Mouse (Mus musculus) CH12.LX (cell line): ENCODE measurements at regions not wholly inside any gene's neighbourhood (a gene's known extent, or its start where the extent isn't known, plus 50 kb on each side); places are given as distances from the start of the nearest gene placed in this dataset.

Experiments
- DNase-seq: peaks from one replicate; pipeline ENCODE4 v3.0.0-alpha.2; 2013; ENCODE audit errors: extremely low read depth
- H3K27ac ChIP-seq: 2 replicates; pipeline ENCODE4 v1.5.1; 2012; ENCODE audit warnings: low read depth, mild to moderate bottlenecking, control low read depth, moderate library complexity; ENCODE audit not compliant: insufficient read depth
- H3K27me3 ChIP-seq: replicated peaks from 2 replicates; pipeline ENCODE3; 2012; ENCODE audit warnings: inconsistent platforms
- H3K36me3 ChIP-seq, 2 experiments: replicated peaks in 1 of 2; 2 replicates each; pipeline versions ENCODE3 to v1.6.1; 2012; ENCODE audit warnings: inconsistent platforms in 1 of 2, low read length in 1 of 2, mild to moderate bottlenecking in 1 of 2, mixed read lengths in 1 of 2, moderate library complexity in 1 of 2; ENCODE audit not compliant: control insufficient read depth in 1 of 2, insufficient read depth in 1 of 2
- H3K4me1 ChIP-seq, 2 experiments: 2 replicates each; pipeline ENCODE4 v1.6.1; 2012; ENCODE audit warnings: inconsistent platforms in 1 of 2, moderate library complexity in 1 of 2; ENCODE audit not compliant: insufficient read depth in 2 of 2, control insufficient read depth in 1 of 2
- H3K4me2 ChIP-seq: 2 replicates; pipeline ENCODE4 v1.6.1; 2012; ENCODE audit warnings: low read depth, mild to moderate bottlenecking, control low read depth; ENCODE audit not compliant: poor library complexity, insufficient read depth, severe bottlenecking
- H3K4me3 ChIP-seq, 3 experiments: fragments of 150-350 bp in 1 of 3; sonication (generic) in 1 of 3; replicated peaks in 1 of 3; 2 replicates each; pipeline versions ENCODE3 to v1.5.1; 2011 to 2012; ENCODE audit warnings: low read depth in 2 of 3, low read length in 2 of 3, mild to moderate bottlenecking in 2 of 3, moderate library complexity in 2 of 3, control low read depth in 1 of 3, improper control_type of control experiment in 1 of 3, inconsistent platforms in 1 of 3, mixed read lengths in 1 of 3; ENCODE audit not compliant: poor library complexity in 1 of 3
- H3K79me2 ChIP-seq: replicated peaks from 2 replicates; pipeline ENCODE4 v1.6.1; 2012; ENCODE audit warnings: mild to moderate bottlenecking, moderate library complexity; ENCODE audit not compliant: control insufficient read depth, poor library complexity, insufficient read depth, severe bottlenecking; ENCODE audit errors: extremely low read depth
- H3K9ac ChIP-seq: 2 replicates; pipeline ENCODE4 v1.6.1; 2012; ENCODE audit warnings: low read depth, mild to moderate bottlenecking, control low read depth, moderate library complexity; ENCODE audit not compliant: insufficient read depth
- H3K9me3 ChIP-seq: replicated peaks from 2 replicates; pipeline ENCODE3; 2012; ENCODE audit warnings: low read length, inconsistent platforms, mixed read lengths
- CHD2 ChIP-seq: IDR thresholded peaks from 2 replicates; pipeline ENCODE4 v1.6.1; 2011; ENCODE audit warnings: low read length, improper control_type of control experiment
- EP300 ChIP-seq: IDR thresholded peaks from 2 replicates; pipeline ENCODE4 v1.6.1; 2011; ENCODE audit warnings: low read length, improper control_type of control experiment
- ETS1 ChIP-seq: conservative IDR thresholded peaks from 2 replicates; pipeline ENCODE4 v1.6.1; 2012; ENCODE audit warnings: low read depth, mild to moderate bottlenecking, inconsistent platforms, low read length, improper control_type of control experiment, moderate library complexity
- HCFC1 ChIP-seq: IDR thresholded peaks from 2 replicates; pipeline ENCODE4 v1.6.1; 2012; ENCODE audit warnings: low read depth, mild to moderate bottlenecking, inconsistent platforms, low read length, improper control_type of control experiment
- JUN ChIP-seq: IDR thresholded peaks from 2 replicates; pipeline ENCODE4 v1.6.1; 2011; ENCODE audit warnings: low read depth, mild to moderate bottlenecking, low read length, improper control_type of control experiment, moderate library complexity; ENCODE audit not compliant: insufficient read depth
- JUND ChIP-seq: conservative IDR thresholded peaks from 2 replicates; pipeline ENCODE4 v1.6.1; 2011; ENCODE audit warnings: low read depth, low read length, improper control_type of control experiment
- KAT2A ChIP-seq: IDR thresholded peaks from 2 replicates; pipeline ENCODE4 v1.6.1; 2012; ENCODE audit warnings: low read length, improper control_type of control experiment, inconsistent platforms; ENCODE audit not compliant: insufficient replicate concordance
- MYC ChIP-seq: IDR thresholded peaks from 2 replicates; pipeline ENCODE4 v1.6.1; 2011; ENCODE audit warnings: low read depth, mild to moderate bottlenecking, improper control_type of control experiment, low read length
- POLR2AphosphoS2 ChIP-seq: IDR thresholded peaks from 2 replicates; pipeline ENCODE4 v1.6.1; 2011; ENCODE audit warnings: low read depth, low read length, improper control_type of control experiment
- RAD21 ChIP-seq: IDR thresholded peaks from 2 replicates; pipeline ENCODE4 v1.6.1; 2011; ENCODE audit warnings: low read depth, mild to moderate bottlenecking, low read length, improper control_type of control experiment, moderate library complexity
- RCOR1 ChIP-seq: conservative IDR thresholded peaks from 2 replicates; pipeline ENCODE4 v1.6.1; 2012; ENCODE audit warnings: low read depth, mild to moderate bottlenecking, inconsistent platforms, low read length, improper control_type of control experiment
- SMC3 ChIP-seq: IDR thresholded peaks from 2 replicates; pipeline ENCODE4 v1.6.1; 2011; ENCODE audit warnings: low read depth, low read length, improper control_type of control experiment
- TCF12 ChIP-seq: IDR thresholded peaks from 2 replicates; pipeline ENCODE4 v1.6.1; 2014; ENCODE audit warnings: low read depth, mild to moderate bottlenecking, inconsistent platforms, low read length, improper control_type of control experiment
- USF2 ChIP-seq: conservative IDR thresholded peaks from 2 replicates; pipeline ENCODE4 v1.6.1; 2011; ENCODE audit warnings: low read depth, low read length, improper control_type of control experiment
- ZC3H11A ChIP-seq: IDR thresholded peaks from 2 replicates; pipeline ENCODE4 v1.6.1; 2012; ENCODE audit warnings: low read depth, mild to moderate bottlenecking, inconsistent platforms, low read length, improper control_type of control experiment
- ZNF384 ChIP-seq: IDR thresholded peaks from 2 replicates; pipeline ENCODE4 v1.6.1; 2012; ENCODE audit warnings: low read depth, low read length, improper control_type of control experiment, inconsistent platforms
- dilution Hi-C: fragments of 300-500 bp; cut with MboI; formaldehyde crosslinking; loops from 2 replicates; pipeline ENCODE4 v1.14.3; 2020; ENCODE audit warnings: low sequenced_read_pairs; ENCODE audit not compliant: extremely low pct_unique_long_range_greater_than_20kb, extremely low pct_ligation_motif_present
- in situ Hi-C: fragments of 300-500 bp; cut with MboI; formaldehyde crosslinking; loops from 3 replicates; pipeline ENCODE4 v1.14.3; 2019; ENCODE audit warnings: low sequenced_read_pairs, low pct_ligation_motif_present, low pct_unique_long_range_greater_than_20kb, mixed read lengths

- dilution Hi-C loops, result no loop called here
- H3K4me2 ChIP-seq, result no peak overlapping the region
- H3K9ac ChIP-seq, result no peak overlapping the region
- peaks cover 0 to 4% of the 10 kb centered on the region in 2 experiments; a peak in 1 of 4 replicates for H3K4me1 ChIP-seq
- H3K9me3 ChIP-seq, result peaks cover 10% of the 10 kb centered on the region
- H3K4me3 ChIP-seq, result no peak overlapping the region
- H3K79me2 ChIP-seq, result no peaks in the 10 kb centered on the region
- TF ChIP-seq ETS1, result no peak
- no peak for TF ChIP-seq EP300
- TF ChIP-seq POLR2AphosphoS2, result no peak
- TF ChIP-seq SMC3, result no peak
- TF ChIP-seq MYC, result no peak
- no peak for TF ChIP-seq JUN
- no peak for TF ChIP-seq CHD2
- TF ChIP-seq USF2, result no peak
- no peak for TF ChIP-seq KAT2A
- no peak for TF ChIP-seq JUND
- no peak for TF ChIP-seq HCFC1
- TF ChIP-seq RAD21, result no peak
- TF ChIP-seq TCF12, result no peak
- no peak for TF ChIP-seq ZC3H11A
- DNase-seq, result no peak
- H3K36me3 ChIP-seq, result no peaks in the 10 kb centered on the region
- in situ Hi-C loops, result no loop called here
- H3K27me3 ChIP-seq, result no peaks in the 10 kb centered on the region
- no peak overlapping the region for H3K27ac ChIP-seq
Measured at GRCm38 (mm10) chr13:52361177-52361846, 169.8 kb downstream of the Diras2 start.

- H3K27me3 ChIP-seq, result no peaks in the 10 kb centered on the region
- no peaks in the 10 kb centered on the region for H3K36me3 ChIP-seq
- peaks cover 5% of the 10 kb centered on the region for H3K9me3 ChIP-seq
- no peak overlapping the region for H3K27ac ChIP-seq
- DNase-seq, result no peak
- no peaks in the 10 kb centered on the region for H3K79me2 ChIP-seq
- no peak for TF ChIP-seq RCOR1
- no peak for TF ChIP-seq ZNF384
- TF ChIP-seq MYC, result no peak
- no peak overlapping the region for H3K9ac ChIP-seq
- no peak overlapping the region for H3K4me2 ChIP-seq
- in situ Hi-C loops, result no loop called here
- H3K4me3 ChIP-seq, result no peak overlapping the region
- dilution Hi-C loops, result no loop called here
- H3K4me1 ChIP-seq, result peaks cover 0 to 4% of the 10 kb centered on the region in 2 experiments; a peak in 1 of 4 replicates
Measured at GRCm38 (mm10) chr13:52362266-52362665, 168.8 kb downstream of the Diras2 start.
